Mouse (Mus musculus): ENCODE results near the gene Olfr152. TPM values are rescaled to one million over a fixed set of nuclear protein-coding genes. Genes with fewer than 3 reads are reported as not detected.

The Olfr152 gene
- polyA plus RNA-seq, 1 experiment: not detected

DNA sequence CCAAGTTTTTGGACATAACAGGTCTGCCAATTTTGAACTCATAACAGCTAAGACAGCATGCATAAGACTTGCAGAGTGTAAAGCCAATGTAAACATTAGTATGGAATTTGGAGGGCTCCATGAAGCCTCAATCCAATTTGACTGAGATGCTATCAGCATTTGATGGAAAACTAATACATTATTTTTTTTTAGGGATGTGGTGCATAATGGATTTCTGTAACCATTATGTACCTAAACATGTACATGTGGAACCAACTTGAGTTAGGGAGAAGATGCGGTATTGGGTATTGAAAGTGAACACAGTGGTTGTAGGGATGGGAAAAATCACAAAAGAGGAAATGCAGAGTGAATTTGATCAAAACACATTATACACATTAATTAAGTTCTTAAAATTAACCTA, 51.0 kb downstream of the Olfr152 start, which contains the start of gene Olfr1148:
Gene Olfr1148, plus strand, starts transcription at position 301 of the 400 bp plus-strand sequence.
- H3K4me3 ChIP-seq (ENCODE audit: insufficient read depth, low read depth, low read length): no peak within 1 kb of the TSS
- H3K4me1 ChIP-seq (ENCODE audit: control insufficient read depth, insufficient read depth, low read length): no peaks in the 10 kb centered on the region
- no peak for DNase-seq
- no peaks in the 10 kb centered on the region for H3K36me3 ChIP-seq (ENCODE audit: control insufficient read depth, insufficient read depth, low read length)
- 92% methylated on average over 1 of the region's 1 CpGs for WGBS
- no peaks in the 10 kb centered on the region for H3K27me3 ChIP-seq (replicated peaks; ENCODE audit: control insufficient read depth, insufficient read depth, low read length)
- no peak for TF ChIP-seq CTCF (conservative IDR thresholded peaks at IDR 0.05; ENCODE audit: insufficient read depth, insufficient read length, low read depth, low read length)
- H3K27ac ChIP-seq (ENCODE audit: insufficient read depth, low read depth, low read length): no peak within 1 kb of the TSS

Other genes with a start within 250 kb of the Olfr152 start
- not detected in 2 replicates for gene Olfr153, start 247.7 kb upstream of the Olfr152 start, polyA plus RNA-seq (2012; rRNA removed)
- gene Olfr1128, start 233.9 kb upstream of the Olfr152 start, polyA plus RNA-seq (2012; rRNA removed): not detected in 2 replicates
- not detected in 2 replicates for gene Olfr1129, start 205.6 kb upstream of the Olfr152 start, polyA plus RNA-seq (2012; rRNA removed)
- not detected in 2 replicates for gene Olfr1130, start 173.3 kb upstream of the Olfr152 start, polyA plus RNA-seq (2012; rRNA removed)
- not detected in 2 replicates for gene Olfr1131, start 152.4 kb upstream of the Olfr152 start, polyA plus RNA-seq (2012; rRNA removed)
- gene Olfr1132, start 141.9 kb upstream of the Olfr152 start, polyA plus RNA-seq (2012; rRNA removed): not detected in 2 replicates
- not detected in 2 replicates for gene Olfr1133, start 132.1 kb upstream of the Olfr152 start, polyA plus RNA-seq (2012; rRNA removed)
- gene Olfr1134, start 121.0 kb upstream of the Olfr152 start, polyA plus RNA-seq (2012; rRNA removed): not detected in 2 replicates
- not detected in 2 replicates for gene Olfr1135, start 105.8 kb upstream of the Olfr152 start, polyA plus RNA-seq (2012; rRNA removed)
- not detected in 2 replicates for gene Olfr1136, start 85.5 kb upstream of the Olfr152 start, polyA plus RNA-seq (2012; rRNA removed)
- not detected in 2 replicates for gene Olfr1137, start 66.3 kb upstream of the Olfr152 start, polyA plus RNA-seq (2012; rRNA removed)
- gene Olfr1138, start 39.5 kb upstream of the Olfr152 start, polyA plus RNA-seq (2012; rRNA removed): not detected in 2 replicates
- not detected in 2 replicates for gene Olfr1140, start 35.7 kb upstream of the Olfr152 start, polyA plus RNA-seq (2012; rRNA removed)
- not detected in 2 replicates for gene Olfr1141, start 25.5 kb upstream of the Olfr152 start, polyA plus RNA-seq (2012; rRNA removed)
- gene Olfr1143, start 21.1 kb downstream of the Olfr152 start, polyA plus RNA-seq (2012; rRNA removed): not detected in 2 replicates
- gene Olfr1145, start 30.3 kb downstream of the Olfr152 start, polyA plus RNA-seq (2012; rRNA removed): not detected in 2 replicates
- not detected in 2 replicates for gene Olfr1148, start 51.0 kb downstream of the Olfr152 start, polyA plus RNA-seq (2012; rRNA removed)
- not detected in 2 replicates for gene Olfr1150-ps1, start 64.5 kb downstream of the Olfr152 start, polyA plus RNA-seq (2012; rRNA removed)
- gene Olfr1151, start 76.4 kb downstream of the Olfr152 start, polyA plus RNA-seq (2012; rRNA removed): not detected in 2 replicates
- gene Olfr1152, start 87.0 kb downstream of the Olfr152 start, polyA plus RNA-seq (2012; rRNA removed): not detected in 2 replicates
- gene Olfr1153, start 115.5 kb downstream of the Olfr152 start, polyA plus RNA-seq (2012; rRNA removed): not detected in 2 replicates
- gene Olfr1154, start 125.7 kb downstream of the Olfr152 start, polyA plus RNA-seq (2012; rRNA removed): not detected in 2 replicates
- not detected in 2 replicates for gene Olfr1155, start 165.7 kb downstream of the Olfr152 start, polyA plus RNA-seq (2012; rRNA removed)
- gene Olfr1156, start 173.6 kb downstream of the Olfr152 start, polyA plus RNA-seq (2012; rRNA removed): not detected in 2 replicates
- gene Olfr1157, start 188.8 kb downstream of the Olfr152 start, polyA plus RNA-seq (2012; rRNA removed): not detected in 2 replicates
- gene Olfr74, start 195.2 kb downstream of the Olfr152 start, polyA plus RNA-seq (2012; rRNA removed): not detected in 2 replicates
- not detected in 2 replicates for gene Olfr1158, start 210.6 kb downstream of the Olfr152 start, polyA plus RNA-seq (2012; rRNA removed)
- not detected in 2 replicates for gene Olfr1160, start 228.8 kb downstream of the Olfr152 start, polyA plus RNA-seq (2012; rRNA removed)
- not detected in 2 replicates for gene Olfr1161, start 243.3 kb downstream of the Olfr152 start, polyA plus RNA-seq (2012; rRNA removed)

Measured in kidney, adult 2 months (tissue).